Mouse (Mus musculus): Measurements from ENCODE around the gene Slc6a6.

DNA sequence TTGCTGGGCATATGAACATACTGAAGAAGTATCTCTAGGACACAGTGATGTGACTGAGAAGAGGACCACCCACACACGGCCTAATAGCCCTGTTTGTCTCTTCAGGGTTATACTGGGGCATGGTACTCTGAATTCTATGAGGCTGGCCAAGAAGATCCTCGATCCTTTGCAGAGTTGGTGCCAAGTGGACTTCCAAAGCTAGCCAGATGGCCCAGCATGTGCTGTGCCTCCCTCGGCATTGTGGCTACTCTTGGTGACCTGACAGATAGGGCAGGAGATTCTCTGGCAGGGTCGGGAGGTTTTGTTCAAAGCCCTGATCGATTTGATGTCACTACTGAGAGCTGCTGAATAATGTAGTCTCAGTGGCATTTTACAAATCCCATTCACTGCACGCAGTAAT, 4.1 kb upstream of the Slc6a6 start:
- TF ChIP-seq CTCF (IDR thresholded peaks at IDR 0.05; ENCODE audit: low read depth, low read length) (no peak), POLR2A (IDR thresholded peaks at IDR 0.05; ENCODE audit: insufficient read depth, low read length) (no peak), EP300 (IDR thresholded peaks at IDR 0.05; ENCODE audit: insufficient read depth, low read depth, low read length) (no peak)
